Mouse (Mus musculus) forebrain, embryonic 11.5 days (tissue): ENCODE data around the gene Slc25a42. TPM values are rescaled to one million over a fixed set of nuclear protein-coding genes. Genes with fewer than 3 reads are reported as not detected.

Source experiments
- ATAC-seq: fragments of 200-750 bp; cut with Nextera tagmentation; replicated peaks from 2 replicates; pipeline ENCODE4 v1.8.0; 2017; ENCODE audit warnings: moderate TSS enrichment; ENCODE audit not compliant: low FRiP score
- DNase-seq: peaks from one replicate; pipeline ENCODE4 v3.0.0-alpha.2; 2017; ENCODE audit warnings: low spot score
- H3K27ac ChIP-seq: fragments of 300-500 bp; sonication (generic); 2 replicates; pipeline ENCODE4 v1.5.1; 2014; ENCODE audit warnings: low read depth, low read length
- H3K27me3 ChIP-seq: fragments of 300-500 bp; sonication (generic); 2 replicates; pipeline ENCODE4 v1.6.1; 2014; ENCODE audit warnings: mild to moderate bottlenecking, low read length, mixed read lengths; ENCODE audit not compliant: control insufficient read depth, insufficient read depth
- H3K36me3 ChIP-seq: fragments of 300-500 bp; sonication (generic); 2 replicates; pipeline ENCODE4 v1.6.1; 2014; ENCODE audit warnings: mild to moderate bottlenecking, low read length, moderate library complexity, mixed read lengths; ENCODE audit not compliant: control insufficient read depth, insufficient read depth
- H3K4me1 ChIP-seq: fragments of 300-500 bp; sonication (generic); replicated peaks from 2 replicates; pipeline ENCODE4 v1.6.1; 2014; ENCODE audit warnings: low read length, mixed read lengths; ENCODE audit not compliant: control insufficient read depth, insufficient read depth
- H3K4me2 ChIP-seq: fragments of 300-500 bp; sonication (generic); 2 replicates; pipeline ENCODE4 v1.6.1; 2014; ENCODE audit warnings: low read depth, mild to moderate bottlenecking, low read length, moderate library complexity, mixed read lengths; ENCODE audit not compliant: severe bottlenecking
- H3K4me3 ChIP-seq: fragments of 300-500 bp; sonication (generic); 2 replicates; pipeline ENCODE4 v1.5.1; 2014; ENCODE audit warnings: low read depth, low read length
- H3K9ac ChIP-seq: fragments of 300-500 bp; sonication (generic); 2 replicates; pipeline ENCODE4 v1.6.1; 2014; ENCODE audit warnings: low read length
- H3K9me3 ChIP-seq: fragments of 300-500 bp; sonication (generic); 2 replicates; pipeline ENCODE4 v1.6.1; 2016; ENCODE audit warnings: low read length, mixed read lengths; ENCODE audit not compliant: control insufficient read depth
- WGBS: fragments of 180-500 bp; shearing (Covaris S2); extraction: QIAGEN DNeasy Blood & Tissue Kit; methylation state at CpG from one replicate; pipeline ENCODE4 v1.1.7; 2014; 5-methylcytosine and 5-hydroxymethylcytosine counted together
- polyA plus RNA-seq: library from polyadenylated mRNA; unstranded; fragments of >200 nt; fragmentation: Nextera tagmentation; extraction: Ambion mirVana; gene quantifications from 2 replicates; pipeline ENCODE4 v1.2.1, GENCODE M21; 2014

Slc25a42 gene
- polyA plus RNA-seq, 1 experiment from 2014 or later, result 1.9 TPM

GRCm38 (mm10) chr8:70158069-70158853, 53.8 kb downstream of the Slc25a42 start:
- peaks cover 4% of the 10 kb centered on the region; the same call in 1 of the 2 replicates for H3K4me1 ChIP-seq
- DNase-seq, result peak; percentile 93
- 12% methylated on average over 39 of the region's 40 CpGs for WGBS
- peak; percentile 95 for ATAC-seq
- no peaks in the 10 kb centered on the region for H3K36me3 ChIP-seq
- H3K27me3 ChIP-seq, result peaks cover under 1% of the 10 kb centered on the region; the same call in 1 of the 2 replicates
- H3K9ac ChIP-seq, result peak overlapping the region; percentile 64
- no peaks in the 10 kb centered on the region for H3K9me3 ChIP-seq
- peak overlapping the region; percentile 48 for H3K4me3 ChIP-seq
- no peak overlapping the region for H3K27ac ChIP-seq
- peak overlapping the region; percentile 75 for H3K4me2 ChIP-seq

GRCm38 (mm10) chr8:70157240-70157800, 54.8 kb downstream of the Slc25a42 start:
- no peak for ATAC-seq
- Histone ChIP-seq H3K9ac (no peak overlapping the region), H3K36me3 (no peaks in the 10 kb centered on the region), H3K4me3 (no peak overlapping the region), H3K27ac (no peak overlapping the region), H3K9me3 (no peaks in the 10 kb centered on the region), H3K27me3 (peaks cover 2% of the 10 kb centered on the region; the same call in 1 of the 2 replicates), H3K4me2 (no peak overlapping the region), H3K4me1 (peaks cover 4% of the 10 kb centered on the region; the same call in 1 of the 2 replicates)
- DNase-seq, result no peak
- 95% methylated on average over 1 of the region's 1 CpGs for WGBS

DNA sequence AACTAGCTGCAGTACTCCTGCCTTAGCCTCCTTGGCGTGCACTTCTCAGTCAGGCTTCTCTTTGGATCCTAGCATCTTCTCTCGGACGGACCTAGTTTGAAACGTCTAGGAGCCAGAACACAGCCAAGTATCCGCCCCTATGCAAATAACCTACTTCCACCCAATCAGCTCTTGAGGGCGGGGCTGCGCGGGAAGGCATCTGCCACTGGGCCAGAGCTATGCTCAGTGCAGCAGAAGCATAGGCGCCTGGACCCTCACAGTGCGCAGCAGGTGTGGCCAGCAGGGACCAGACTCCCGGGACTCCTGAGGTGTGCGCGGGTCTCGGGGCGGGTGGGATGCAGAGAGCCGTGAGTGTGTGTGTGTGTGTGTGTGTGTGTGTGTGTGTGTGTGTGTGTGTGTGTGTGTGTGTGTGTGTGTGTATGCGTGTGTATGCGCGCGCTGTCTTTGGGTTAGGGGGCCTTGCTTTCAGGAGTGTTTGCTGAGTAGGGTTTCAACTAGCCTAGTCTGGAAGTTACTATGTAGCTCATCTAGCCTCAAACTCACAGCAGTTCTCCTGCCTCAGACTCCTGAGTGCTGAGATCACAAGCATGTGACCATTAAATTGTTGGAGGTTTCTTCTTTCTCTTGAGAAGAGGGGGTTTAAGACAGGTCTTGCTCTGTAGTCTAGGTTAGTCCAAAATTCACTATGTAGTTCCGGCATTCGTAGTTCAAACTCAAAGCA, 59.4 kb downstream of the Slc25a42 start:
- no peaks in the 10 kb centered on the region for H3K36me3 ChIP-seq
- WGBS, result 15% methylated on average over 22 of the region's 22 CpGs
- H3K9me3 ChIP-seq, result no peaks in the 10 kb centered on the region
- DNase-seq (peak; percentile 86), ATAC-seq (peak; percentile 95)
- peak overlapping the region; percentile 42; the same call in 1 of the 2 replicates for H3K4me2 ChIP-seq
- H3K4me3 ChIP-seq, result no peak overlapping the region
- no peak overlapping the region; the same call in 1 of the 2 replicates for H3K9ac ChIP-seq
- no peak overlapping the region for H3K27ac ChIP-seq
- H3K27me3 ChIP-seq, result peaks cover 2% of the 10 kb centered on the region; the same call in 1 of the 2 replicates
- peaks cover 2% of the 10 kb centered on the region; the same call in 1 of the 2 replicates for H3K4me1 ChIP-seq

DNA sequence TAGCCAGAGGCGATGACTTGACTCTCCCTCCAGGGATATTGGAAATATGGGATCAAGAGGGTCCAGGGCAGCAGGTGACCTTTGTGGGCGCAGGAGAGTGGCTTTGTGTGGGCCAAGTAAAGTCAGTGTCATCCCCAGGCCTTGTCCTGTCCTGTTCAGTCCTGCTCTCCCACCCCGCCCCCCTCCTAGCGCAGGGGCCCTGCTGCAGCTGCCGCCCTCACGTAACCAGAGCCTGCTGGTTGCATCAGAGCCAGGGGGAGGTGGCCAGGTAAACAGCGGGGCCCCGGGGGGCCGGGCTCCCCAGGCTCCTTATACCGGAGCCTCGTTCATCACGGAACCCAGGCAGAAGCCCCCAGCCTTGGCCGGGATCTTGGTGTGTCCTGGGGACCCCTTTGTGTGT, 61.9 kb downstream of the Slc25a42 start:
- DNase-seq, result no peak
- H3K4me2 ChIP-seq, result no peak overlapping the region

DNA sequence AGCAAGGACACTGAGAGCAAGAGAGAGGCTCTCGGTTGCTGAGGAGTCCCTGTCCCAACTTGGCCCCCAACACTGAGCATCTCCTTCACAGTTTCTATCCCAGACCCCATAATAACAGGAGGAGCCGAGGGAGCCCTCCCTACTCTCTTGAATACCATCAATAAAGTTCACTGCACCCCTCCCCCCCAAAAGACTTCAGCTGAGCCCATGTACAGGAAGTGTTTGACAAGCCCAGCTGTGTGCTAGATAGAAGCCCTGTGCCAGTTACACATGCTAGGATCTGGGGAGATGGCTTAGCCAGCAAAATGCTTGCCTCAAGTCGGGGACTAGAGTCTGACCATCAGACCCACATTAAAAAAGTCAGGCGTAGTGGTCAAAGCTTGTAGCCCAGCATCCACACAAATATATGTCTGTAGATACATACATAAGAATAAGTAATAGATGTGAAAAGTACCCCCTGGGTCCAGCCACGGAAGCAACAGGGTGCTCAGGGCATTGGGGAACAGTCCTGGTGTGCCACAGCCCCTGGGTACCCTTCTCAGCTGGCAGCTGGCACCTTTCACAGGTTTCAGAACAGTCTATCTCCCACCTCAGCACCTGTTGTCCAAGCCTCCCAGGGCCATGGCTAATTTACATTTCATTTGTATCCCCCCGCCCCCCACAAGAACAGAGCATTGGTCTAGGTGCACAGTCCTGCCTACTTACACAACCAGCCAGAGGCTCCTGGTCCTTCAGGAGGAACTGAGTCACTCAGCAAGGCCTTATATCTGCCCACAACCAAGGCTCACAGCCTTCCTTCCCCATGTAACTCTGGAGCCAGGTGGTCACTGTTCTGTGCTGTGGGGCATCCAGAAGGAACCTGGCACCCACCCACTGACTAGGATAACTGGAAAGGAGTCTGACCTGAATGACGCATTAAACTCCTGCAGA, 64.2 kb downstream of the Slc25a42 start:
- no peak overlapping the region for H3K4me2 ChIP-seq
- no peak overlapping the region for H3K4me3 ChIP-seq
- no peak overlapping the region for H3K9ac ChIP-seq
- ATAC-seq, result no peak
- H3K36me3 ChIP-seq, result no peaks in the 10 kb centered on the region; the same call in 1 of the 2 replicates
- H3K27ac ChIP-seq, result no peak overlapping the region
- H3K27me3 ChIP-seq, result no peaks in the 10 kb centered on the region
- H3K9me3 ChIP-seq, result no peaks in the 10 kb centered on the region
- DNase-seq, result no peak
- peaks cover 2% of the 10 kb centered on the region; the same call in 1 of the 2 replicates for H3K4me1 ChIP-seq
- WGBS, result 88% methylated on average over 7 of the region's 7 CpGs

More for the DNA sequence above, 61.9 kb downstream of the Slc25a42 start:
- Histone ChIP-seq H3K36me3 (no peaks in the 10 kb centered on the region; the same call in 1 of the 2 replicates), H3K9me3 (no peaks in the 10 kb centered on the region), H3K27ac (no peak overlapping the region), H3K4me3 (no peak overlapping the region), H3K4me1 (peaks cover 2% of the 10 kb centered on the region; the same call in 1 of the 2 replicates), H3K27me3 (peaks cover 2% of the 10 kb centered on the region; the same call in 1 of the 2 replicates), H3K9ac (no peak overlapping the region)
- ATAC-seq, result no peak
- WGBS, result 16% methylated on average over 13 of the region's 13 CpGs

DNA sequence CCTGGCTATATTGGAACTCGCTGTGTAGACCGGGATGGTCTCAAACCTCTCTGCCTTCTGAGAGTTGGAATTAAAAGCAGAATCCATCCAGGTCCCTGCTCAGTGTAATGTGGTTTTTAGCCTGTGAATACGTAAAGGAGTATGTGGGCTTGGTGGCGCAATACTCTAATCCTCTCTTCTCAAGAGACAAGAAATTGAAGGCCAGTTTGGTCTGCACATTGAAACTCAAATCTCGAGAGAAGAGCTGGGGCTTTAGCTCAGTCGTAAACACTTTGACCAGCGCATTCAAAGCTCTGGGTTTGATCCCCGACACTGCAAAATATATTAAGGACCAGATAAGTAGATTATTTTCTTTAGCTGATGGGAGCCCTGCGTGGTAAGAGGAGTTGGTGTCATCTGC, 72.1 kb downstream of the Slc25a42 start:
- Histone ChIP-seq H3K9me3 (no peaks in the 10 kb centered on the region), H3K9ac (peak overlapping the region; percentile 68), H3K36me3 (peaks cover 8% of the 10 kb centered on the region; the same call in 1 of the 2 replicates), H3K27ac (peak overlapping the region; percentile 19; the same call in 1 of the 2 replicates), H3K4me2 (peak overlapping the region; percentile 74), H3K4me3 (peak overlapping the region; percentile 69), H3K4me1 (peaks cover 12% of the 10 kb centered on the region), H3K27me3 (no peaks in the 10 kb centered on the region)
- DNase-seq, result no peak
- WGBS, result 13% methylated on average over 9 of the region's 9 CpGs
- no peak for ATAC-seq

- Histone ChIP-seq H3K36me3 (peaks cover 10% of the 10 kb centered on the region; the same call in 1 of the 2 replicates), H3K9me3 (no peaks in the 10 kb centered on the region), H3K27ac (peak within 1 kb of the TSS; percentile 19; the same call in 1 of the 2 replicates), H3K9ac (peak within 1 kb of the TSS; percentile 68), H3K27me3 (no peaks in the 10 kb centered on the region), H3K4me3 (peak within 1 kb of the TSS; percentile 69), H3K4me2 (peak within 1 kb of the TSS; percentile 74), H3K4me1 (peaks cover 12% of the 10 kb centered on the region)
- ATAC-seq (peak; percentile 97), DNase-seq (peak; percentile 99)
- WGBS, result under 1% methylated on average over 46 of the region's 46 CpGs
Observed at GRCm38 (mm10) chr8:70139026-70139857, 72.9 kb downstream of the Slc25a42 start, which contains the start of the genes Rfxank, Borcs8 and Mef2b. TSS of gene Rfxank (minus strand) at chr8:70139154. TSS of gene Borcs8 (plus strand) at chr8:70139499. TSS of gene Mef2b (plus strand) at chr8:70139711.
